Mouse (Mus musculus): ENCODE measurements around the gene Txnrd2.

Gene Txnrd2

GRCm38 (mm10) chr16:18426215-18426791 lies at the start of gene Txnrd2:
Gene Txnrd2, plus strand, starts transcription at chr16:18426384.
- DNase-seq: peak; percentile 75 to 84

DNA sequence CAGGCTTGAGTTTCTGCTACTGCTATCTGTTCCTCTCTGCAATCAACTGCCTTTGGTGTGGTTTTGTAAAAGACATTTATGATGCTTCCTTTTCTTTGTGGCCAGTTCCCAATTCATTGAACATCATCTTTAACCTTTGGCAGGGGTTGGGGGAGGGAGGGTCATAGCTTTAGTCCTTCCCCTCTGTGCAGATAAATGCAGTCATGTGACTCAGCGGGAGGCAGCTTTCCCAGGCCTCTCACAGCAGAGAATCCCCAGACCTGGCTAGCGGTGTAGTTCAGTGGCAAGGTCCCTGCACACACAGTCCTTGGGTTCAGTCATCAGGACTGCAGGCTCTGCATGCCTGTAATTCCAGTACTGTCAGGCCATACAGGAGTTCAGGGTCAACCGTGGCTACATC lies 49.0 kb upstream of the Txnrd2 start:
- no peak for DNase-seq

DNA sequence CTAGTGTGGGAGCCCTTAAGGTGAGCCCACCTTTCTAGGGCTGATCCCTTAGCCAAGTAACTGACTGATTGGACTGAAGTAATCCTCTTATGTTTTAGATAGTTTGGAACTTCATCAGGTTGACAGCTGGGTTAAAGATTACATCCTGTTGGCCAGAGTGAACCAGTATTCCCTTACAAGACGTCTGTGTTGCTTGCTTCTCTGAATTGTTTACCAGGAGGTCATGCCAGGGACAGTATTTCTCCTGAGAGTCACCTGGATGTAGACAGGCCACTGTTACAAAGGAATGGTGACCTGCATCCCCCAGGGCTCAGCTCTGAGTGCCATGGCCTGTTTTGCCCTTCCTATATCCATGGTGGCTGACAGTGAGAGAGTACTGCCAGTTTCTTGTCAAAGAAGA lies 47.7 kb upstream of the Txnrd2 start:
- no peak for DNase-seq

GRCm38 (mm10) chr16:18379338-18380001 lies 46.7 kb upstream of the Txnrd2 start:
- DNase-seq: no peak

DNA sequence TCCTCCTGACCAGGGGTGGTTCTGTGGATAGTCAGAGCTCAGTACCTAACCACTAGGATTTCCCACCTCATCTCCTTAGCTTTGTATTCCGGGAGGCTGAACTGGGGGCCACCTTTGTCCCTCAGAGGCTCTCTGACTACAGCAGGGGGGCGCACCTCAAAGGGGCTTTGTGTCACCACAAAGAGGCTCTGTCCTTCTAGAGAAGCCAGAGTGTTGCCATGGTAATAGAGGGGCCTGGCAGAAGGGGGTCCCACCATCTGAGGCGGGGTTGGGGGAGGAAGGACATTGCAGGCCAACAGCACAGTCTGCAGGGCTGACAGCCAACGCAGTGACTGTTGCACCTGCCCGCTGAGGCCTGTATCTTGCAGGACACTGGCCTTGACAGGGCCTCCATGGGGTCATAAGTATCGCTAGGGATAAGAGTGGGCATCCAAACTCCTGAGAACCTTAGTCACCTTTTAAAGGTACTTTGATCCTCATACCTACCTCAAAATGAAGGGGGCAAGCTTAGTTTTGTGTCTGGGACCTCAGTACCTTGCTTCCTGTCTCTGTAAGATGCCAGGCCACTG lies 45.6 kb upstream of the Txnrd2 start:
- no peak for DNase-seq

- no peak for DNase-seq
Observed at GRCm38 (mm10) chr16:18381621-18382258, 44.4 kb upstream of the Txnrd2 start.

GRCm38 (mm10) chr16:18383045-18383726 lies 43.0 kb upstream of the Txnrd2 start:
- DNase-seq: peak; percentile 64 to 67

DNA sequence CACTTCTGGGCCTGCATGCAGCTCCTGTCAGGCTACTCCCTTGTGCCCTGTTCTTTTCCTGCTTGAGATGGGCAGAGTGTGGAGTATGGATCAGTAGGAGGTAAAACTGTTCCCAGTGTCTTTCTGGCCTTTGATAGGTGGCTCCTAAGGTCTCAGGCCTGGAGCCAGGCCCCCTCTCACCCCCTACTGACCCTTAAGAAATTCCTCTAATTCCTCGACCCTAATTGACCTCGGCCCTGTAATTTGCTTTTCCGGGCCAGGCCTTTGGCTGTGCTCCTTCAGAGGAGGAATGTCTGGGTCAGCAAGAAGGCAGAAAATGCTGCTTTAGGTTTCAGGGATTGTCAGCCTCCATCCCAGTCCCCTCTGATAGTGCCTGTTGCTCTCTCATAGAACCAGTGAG lies 42.4 kb upstream of the Txnrd2 start:
- DNase-seq: no peak

GRCm38 (mm10) chr16:18384211-18384610 lies 42.0 kb upstream of the Txnrd2 start:
- peak in 1 of 2 experiments; percentile 22 for DNase-seq

DNA sequence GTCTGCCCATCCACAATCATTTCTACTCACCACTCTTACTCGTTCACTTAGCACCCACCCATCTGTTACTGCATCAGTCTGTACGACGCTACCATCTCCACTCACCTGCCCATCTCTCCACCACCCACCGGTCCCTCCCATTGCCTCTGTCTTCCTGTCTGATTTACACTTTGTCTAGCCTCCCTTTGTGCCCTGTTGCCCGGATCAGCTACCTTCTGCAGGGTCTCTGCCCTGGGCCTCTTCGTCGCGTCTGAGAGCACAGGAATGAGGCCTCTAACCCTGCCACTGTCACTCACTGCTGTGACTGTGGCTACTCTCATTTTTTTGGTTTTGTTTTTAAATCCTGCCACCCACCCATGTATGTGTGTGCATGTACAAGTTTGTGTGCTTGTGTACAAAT lies 41.5 kb upstream of the Txnrd2 start:
- DNase-seq: peak in 1 of 2 experiments; percentile 1

DNA sequence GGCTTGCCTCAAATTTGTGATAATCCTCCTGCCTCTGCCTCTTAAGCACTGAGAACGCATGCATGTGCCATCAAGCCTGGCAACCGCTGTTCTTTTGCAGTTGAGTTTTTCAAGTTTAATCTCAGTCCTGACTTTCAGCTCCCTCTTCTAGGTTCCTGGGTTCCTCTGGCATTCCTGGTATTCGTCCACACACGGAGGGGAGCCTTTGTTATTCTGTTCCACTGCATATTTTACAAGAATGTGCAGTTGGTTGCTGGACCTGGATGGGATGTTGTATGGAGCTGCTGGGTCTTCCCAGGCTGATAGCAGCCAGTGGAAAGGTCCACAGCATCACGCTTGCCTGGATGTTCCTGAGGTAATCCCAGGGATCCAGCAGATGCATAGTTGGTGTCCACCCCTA lies 40.8 kb upstream of the Txnrd2 start:
- DNase-seq: no peak

DNA sequence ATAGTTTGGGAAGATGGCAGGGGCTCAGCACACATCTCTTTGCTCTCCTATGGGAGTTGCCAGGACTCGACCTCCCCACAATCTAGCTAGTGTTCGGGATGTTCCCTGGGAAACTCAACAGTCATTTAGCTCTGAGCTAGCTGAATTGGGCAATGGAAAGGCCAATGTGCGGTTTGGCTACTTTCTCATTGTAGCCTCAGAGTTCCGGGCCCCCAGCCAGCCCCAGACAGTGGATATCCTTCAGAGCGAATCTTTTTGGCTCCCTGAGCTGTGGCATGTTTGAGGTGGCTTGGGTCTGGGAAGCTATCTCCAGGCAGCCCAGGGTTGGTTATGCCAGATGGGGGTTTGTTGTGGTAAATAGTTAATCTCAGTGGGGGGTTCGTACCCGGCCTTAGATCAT lies 39.7 kb upstream of the Txnrd2 start:
- DNase-seq: peak in 1 of 2 experiments; percentile 56

- DNase-seq: peak in 1 of 2 experiments; percentile 12
Observed at GRCm38 (mm10) chr16:18386972-18387371, 39.2 kb upstream of the Txnrd2 start.

- peak in 1 of 2 experiments; percentile 6 for DNase-seq
Observed at GRCm38 (mm10) chr16:18387704-18388582, 38.2 kb upstream of the Txnrd2 start.

DNA sequence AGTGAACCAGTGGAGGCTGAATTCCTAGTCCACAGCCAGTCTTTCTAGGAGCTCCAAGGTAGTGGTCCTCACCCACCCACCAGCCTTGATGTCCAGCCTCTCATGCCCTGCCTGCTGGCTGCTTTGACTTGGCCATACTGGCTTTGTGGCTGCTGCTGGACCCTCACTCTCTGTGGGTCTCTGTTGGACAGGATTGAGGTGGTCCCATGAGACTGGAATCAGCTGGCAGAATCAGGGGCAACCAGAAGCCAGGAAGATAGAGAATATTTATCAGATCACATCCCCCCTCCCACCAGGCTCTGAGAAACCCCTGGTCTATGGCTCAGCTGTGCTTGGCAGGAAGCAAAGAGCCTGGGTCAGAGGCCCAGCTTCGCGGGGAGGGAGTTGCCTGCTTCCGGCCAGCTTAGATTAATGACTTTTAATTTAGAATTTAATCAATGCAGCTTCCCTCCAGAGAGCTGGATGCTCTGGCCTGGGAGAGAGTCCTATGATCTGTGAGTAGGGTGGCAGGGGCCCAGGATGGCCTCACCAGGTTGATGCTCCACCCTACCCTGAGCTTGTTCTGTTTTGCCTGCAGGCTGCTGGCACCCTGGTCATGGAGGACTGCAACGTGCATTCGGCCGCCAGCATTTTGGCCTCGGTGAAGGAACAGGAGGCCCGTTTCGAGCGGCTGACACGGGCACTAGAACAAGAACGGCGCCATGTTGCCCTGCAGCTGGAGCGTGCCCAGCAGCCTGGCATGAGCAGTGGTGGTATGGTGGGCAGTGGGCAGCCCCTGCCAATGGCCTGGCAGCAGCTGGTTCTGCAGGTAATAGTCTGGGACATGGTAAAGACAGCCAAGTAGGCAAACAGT lies 37.4 kb upstream of the Txnrd2 start:
- no peak for DNase-seq

DNA sequence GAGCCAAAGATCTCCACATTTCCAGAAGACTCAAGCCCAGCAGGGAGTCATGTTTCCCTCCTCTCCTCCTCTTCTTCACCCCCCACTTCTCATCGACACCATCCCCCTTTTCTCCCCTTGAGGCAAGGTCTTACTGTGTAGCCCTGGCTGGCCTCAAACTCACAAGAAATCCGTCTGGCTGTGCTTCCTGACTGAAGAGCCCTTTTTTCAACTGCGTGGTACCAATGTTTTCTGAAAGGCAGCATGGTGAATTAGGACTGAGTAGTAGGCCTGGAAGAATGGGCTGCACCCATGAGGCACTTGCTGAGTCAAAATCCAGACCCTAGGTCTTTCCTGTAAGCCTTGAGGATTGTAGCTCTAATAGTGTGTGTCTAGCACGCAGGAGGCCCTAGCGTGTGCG lies 35.8 kb upstream of the Txnrd2 start:
- no peak for DNase-seq

DNA sequence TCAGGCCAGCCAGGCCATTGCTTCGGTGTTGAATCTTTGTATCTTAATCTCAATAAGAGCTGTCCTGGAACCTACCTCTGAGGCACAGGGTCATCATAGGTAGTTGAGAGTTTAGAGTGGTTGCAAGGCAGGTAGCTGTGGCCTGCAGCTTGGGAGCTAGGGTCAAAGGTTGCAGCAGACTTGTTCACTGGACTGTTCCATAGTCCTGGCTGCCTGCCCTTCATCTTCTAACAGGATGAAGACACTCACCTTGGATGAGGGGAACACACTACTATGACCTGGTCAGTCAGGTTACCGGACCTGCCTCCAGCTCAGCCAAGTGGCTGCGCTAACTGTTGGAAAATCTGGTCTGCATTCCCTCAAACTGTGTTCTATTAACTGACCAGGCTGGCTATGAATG lies 35.1 kb upstream of the Txnrd2 start:
- DNase-seq: peak; percentile 6 to 7

DNA sequence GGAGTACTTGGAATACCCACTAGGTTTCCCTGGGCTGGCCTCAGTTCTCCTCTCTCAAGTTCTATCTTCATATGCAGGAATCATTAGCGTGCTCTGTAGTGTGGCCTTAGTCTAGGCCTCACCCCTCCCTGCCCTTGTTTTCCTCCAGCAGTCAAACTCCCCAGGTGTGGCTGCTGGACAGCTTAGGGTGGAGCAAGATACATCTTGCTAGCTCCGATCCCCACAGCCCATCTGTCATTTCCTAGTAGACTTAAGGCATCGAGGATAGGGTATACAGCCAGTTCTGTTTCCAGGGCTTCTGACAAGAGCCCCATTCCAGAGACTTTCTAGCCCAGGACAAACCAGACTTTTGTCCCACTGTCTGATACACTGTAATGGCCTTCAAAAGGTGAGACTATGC lies 34.5 kb upstream of the Txnrd2 start:
- peak in 1 of 2 experiments; percentile 4 for DNase-seq

DNA sequence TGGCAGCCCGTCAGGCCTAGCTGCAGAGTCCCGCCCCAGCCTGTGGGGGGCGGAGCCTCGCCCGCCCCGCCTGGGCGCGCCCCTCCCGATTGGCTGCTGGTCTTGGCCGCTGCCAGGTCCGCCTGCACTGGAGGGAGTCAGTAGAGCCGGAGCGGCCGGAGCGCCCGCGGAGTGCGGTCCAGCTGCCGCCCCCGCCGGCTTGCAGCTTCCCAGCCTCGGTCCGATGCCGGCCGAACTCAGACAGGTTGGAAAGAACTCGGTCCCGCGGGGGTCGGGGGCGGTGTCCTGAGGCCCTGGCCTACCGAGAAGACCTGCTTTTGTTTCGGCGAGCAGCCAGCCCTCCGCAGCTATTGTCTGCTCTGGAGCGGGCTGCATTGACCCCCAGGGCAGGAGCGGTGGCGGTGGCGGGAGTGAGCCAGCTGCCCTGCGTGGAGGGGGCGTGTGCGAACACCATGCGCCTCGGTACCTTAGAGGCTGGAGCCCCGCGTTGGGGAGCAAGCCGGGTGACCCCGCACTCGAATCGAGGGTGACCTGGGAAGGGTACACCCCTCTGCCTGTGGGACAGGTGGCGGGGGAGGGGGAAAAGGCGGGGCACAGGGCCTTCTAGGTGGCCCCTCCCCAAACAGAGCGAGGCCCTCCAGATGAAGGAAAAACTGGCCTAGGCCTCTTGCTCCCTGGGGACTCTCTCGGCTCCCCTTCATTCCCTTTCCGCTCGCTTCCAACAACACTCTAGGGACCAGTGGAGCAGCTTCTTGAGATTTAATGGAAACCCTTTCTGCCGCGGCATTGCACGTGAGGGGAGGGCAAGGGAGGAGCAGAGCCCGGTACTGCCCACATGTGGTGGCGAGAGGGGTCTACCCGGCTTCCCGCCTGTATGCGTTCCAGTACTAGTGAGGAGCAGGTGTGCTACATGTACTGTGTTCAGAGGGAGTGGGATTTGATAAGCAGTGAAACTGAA lies 33.4 kb upstream of the Txnrd2 start:
- peak; percentile 78 to 81 for DNase-seq

- DNase-seq: no peak
Observed at GRCm38 (mm10) chr16:18393595-18393994, 32.6 kb upstream of the Txnrd2 start.
